ENCODE assay signal across 11 mouse cellular contexts in genomic region chr15:77368818-77369320, GRCm38 (mm10). TPM values are rescaled to one million over a fixed set of nuclear protein-coding genes. Genes with fewer than 3 reads are reported as not detected.
DNase-seq lines count a peak whose midpoint lies in the region; ATAC-seq lines count a peak whose summit lies in the region.
"Had no signal": no experiment of that assay in that cellular context is flagged by ENCODE, and none has a peak within 500 bp of the region (broad histone marks: within the 10 kb centered on the region; RNA-seq: fewer than 3 reads in every experiment).

No protein-coding gene starts in this region.

- no peaks in the 10 kb centered on the region for H3K9me3 ChIP-seq in heart, embryonic 12.5 days (replicated peaks)
- no peaks in the 10 kb centered on the region for H3K9me3 ChIP-seq in midbrain, embryonic 11.5 days (ENCODE audit: control insufficient read depth, low read length)
- no peaks in the 10 kb centered on the region for H3K9me3 ChIP-seq in midbrain, embryonic 14.5 days (ENCODE audit: control insufficient read depth, low read length)
- no peaks in the 10 kb centered on the region for H3K9me3 ChIP-seq in intestine, embryonic 16.5 days (ENCODE audit: control insufficient read depth, low read length)
- H3K9me3 ChIP-seq in stomach, embryonic 16.5 days (replicated peaks; ENCODE audit: control insufficient read depth, low read length) = no peaks in the 10 kb centered on the region
- H3K9me3 ChIP-seq: liver, embryonic 13.5 days had no signal

- DNase-seq in heart, adult 8-10 months (ENCODE audit: low spot score) = no peak
- DNase-seq in midbrain, embryonic 11.5 days (ENCODE audit: low spot score, missing footprints) = peak; percentile 72
- no peak for DNase-seq in midbrain, embryonic 14.5 days
- DNase-seq in left cerebral cortex, postnatal 25 days (ENCODE audit: low spot score in 2 of 2) = no peak

- H3K36me3 ChIP-seq in heart, embryonic 12.5 days = no peaks in the 10 kb centered on the region
- H3K36me3 ChIP-seq in midbrain, embryonic 11.5 days (ENCODE audit: control insufficient read depth, insufficient read depth, low read length) = no peaks in the 10 kb centered on the region
- H3K36me3 ChIP-seq in midbrain, embryonic 14.5 days (ENCODE audit: control insufficient read depth, insufficient read depth, low read length) = no peaks in the 10 kb centered on the region
- H3K36me3 ChIP-seq in intestine, embryonic 16.5 days (ENCODE audit: control insufficient read depth, insufficient read depth, low read length) = no peaks in the 10 kb centered on the region
- H3K36me3 ChIP-seq in stomach, embryonic 16.5 days (ENCODE audit: control insufficient read depth, insufficient read depth, low read length) = no peaks in the 10 kb centered on the region
- H3K36me3 ChIP-seq: liver, embryonic 13.5 days had no signal

- intact Hi-C loops in left cerebral cortex, postnatal 25 days (cut with DNase I) = loop anchor here (5.0 to 10.0 kb wide), 2 partner anchors 374 to 397 kb away; no protein-coding TSS in a partner anchor

- H3K4me1 ChIP-seq in heart, embryonic 12.5 days (replicated peaks) = peaks cover 28% of the 10 kb centered on the region
- H3K4me1 ChIP-seq in midbrain, embryonic 11.5 days (ENCODE audit: control insufficient read depth, insufficient read depth, low read length) = peaks cover 12% of the 10 kb centered on the region
- H3K4me1 ChIP-seq in midbrain, embryonic 14.5 days (ENCODE audit: control insufficient read depth, insufficient read depth, low read length) = peaks cover 21% of the 10 kb centered on the region
- peaks cover 22% of the 10 kb centered on the region for H3K4me1 ChIP-seq in intestine, embryonic 16.5 days (ENCODE audit: control insufficient read depth, insufficient read depth, low read length)
- peaks cover 32% of the 10 kb centered on the region for H3K4me1 ChIP-seq in stomach, embryonic 16.5 days (ENCODE audit: control insufficient read depth, insufficient read depth, low read length)

- no peak overlapping the region for H3K27ac ChIP-seq in heart, embryonic 12.5 days (ENCODE audit: poor library complexity, severe bottlenecking)
- H3K27ac ChIP-seq in midbrain, embryonic 11.5 days (ENCODE audit: low read depth, low read length) = no peak overlapping the region
- no peak overlapping the region for H3K27ac ChIP-seq in midbrain, embryonic 14.5 days (replicated peaks; ENCODE audit: low read depth, low read length)
- 0 out of 2 replicates have a peak overlapping the region, but pooled peaks have one; percentile 39 for H3K27ac ChIP-seq in intestine, embryonic 16.5 days (ENCODE audit: low read length)
- H3K27ac ChIP-seq in stomach, embryonic 16.5 days (ENCODE audit: low read length) = peak overlapping the region; percentile 95
- H3K27ac ChIP-seq: liver, embryonic 13.5 days had no signal

- ATAC-seq in heart, embryonic 12.5 days (ENCODE audit: insufficient number of reproducible peaks, low FRiP score) = no peak
- no peak for ATAC-seq in midbrain, embryonic 11.5 days (ENCODE audit: low FRiP score)
- no peak for ATAC-seq in midbrain, embryonic 14.5 days (ENCODE audit: low FRiP score, low TSS enrichment)
- ATAC-seq in intestine, embryonic 16.5 days = peak; percentile 28; the same call in 1 of the 2 replicates
- peak; percentile 19; the same call in 1 of the 2 replicates for ATAC-seq in stomach, embryonic 16.5 days (ENCODE audit: insufficient read depth, low FRiP score)

- H3K27me3 ChIP-seq in heart, embryonic 12.5 days (replicated peaks) = no peaks in the 10 kb centered on the region
- no peaks in the 10 kb centered on the region for H3K27me3 ChIP-seq in midbrain, embryonic 11.5 days (ENCODE audit: control insufficient read depth, insufficient read depth, low read length)
- no peaks in the 10 kb centered on the region for H3K27me3 ChIP-seq in midbrain, embryonic 14.5 days (ENCODE audit: control insufficient read depth, insufficient read depth, low read length)
- no peaks in the 10 kb centered on the region for H3K27me3 ChIP-seq in intestine, embryonic 16.5 days (replicated peaks; ENCODE audit: control insufficient read depth, insufficient read depth, low read length)
- no peaks in the 10 kb centered on the region for H3K27me3 ChIP-seq in stomach, embryonic 16.5 days (ENCODE audit: control insufficient read depth, insufficient read depth, low read length)

- 0 out of 2 replicates have a peak overlapping the region, but pooled peaks have one; percentile 55 for H3K4me2 ChIP-seq in heart, embryonic 12.5 days
- no peak overlapping the region for H3K4me2 ChIP-seq in midbrain, embryonic 11.5 days
- no peak overlapping the region for H3K4me2 ChIP-seq in midbrain, embryonic 14.5 days (ENCODE audit: low read length)
- H3K4me2 ChIP-seq in intestine, embryonic 16.5 days (ENCODE audit: low read depth, low read length) = no peak overlapping the region
- H3K4me2 ChIP-seq in stomach, embryonic 16.5 days (ENCODE audit: low read depth, low read length) = peak overlapping the region; percentile 44; the same call in 1 of the 2 replicates

- no peak overlapping the region for H3K9ac ChIP-seq in heart, embryonic 12.5 days
- no peak overlapping the region for H3K9ac ChIP-seq in midbrain, embryonic 11.5 days (ENCODE audit: low read length)
- H3K9ac ChIP-seq in midbrain, embryonic 14.5 days (replicated peaks; ENCODE audit: low read length) = no peak overlapping the region
- H3K9ac ChIP-seq in intestine, embryonic 16.5 days (ENCODE audit: low read depth, low read length) = 0 out of 2 replicates have a peak overlapping the region, but pooled peaks have one; percentile 57
- H3K9ac ChIP-seq in stomach, embryonic 16.5 days (ENCODE audit: low read length) = peak overlapping the region; percentile 72; the same call in 1 of the 2 replicates
- H3K9ac ChIP-seq: liver, embryonic 13.5 days had no signal

- no peak overlapping the region for H3K4me3 ChIP-seq in heart, embryonic 12.5 days
- H3K4me3 ChIP-seq in midbrain, embryonic 11.5 days (ENCODE audit: low read depth, low read length) = no peak overlapping the region
- H3K4me3 ChIP-seq in midbrain, embryonic 14.5 days (replicated peaks; ENCODE audit: low read depth, low read length) = no peak overlapping the region
- H3K4me3 ChIP-seq in intestine, embryonic 16.5 days (ENCODE audit: low read length) = no peak overlapping the region
- H3K4me3 ChIP-seq in stomach, embryonic 16.5 days (replicated peaks; ENCODE audit: low read length) = no peak overlapping the region
- H3K4me3 ChIP-seq: liver, embryonic 13.5 days had no signal

- 75% methylated on average over 12 of the region's 12 CpGs for WGBS in heart, embryonic 12.5 days
- 86% methylated on average over 12 of the region's 12 CpGs for WGBS in midbrain, embryonic 11.5 days
- 90% methylated on average over 12 of the region's 12 CpGs for WGBS in midbrain, embryonic 14.5 days
- 72% methylated on average over 12 of the region's 12 CpGs for WGBS in intestine, embryonic 16.5 days
- WGBS in stomach, embryonic 16.5 days = 72% methylated on average over 12 of the region's 12 CpGs

RNA-seq across cellular contexts. Expression of gene Apol7a, which starts 30.0 kb away (rescaled TPM):
- polyA plus RNA-seq in heart, embryonic 12.5 days (2016; fragmentation: Nextera tagmentation; extraction: Ambion mirVana) = 0.19 TPM in 1 of 2 replicates, not detected in the other
- under 1 TPM in 2 of 4 experiments, not detected in 2; 0.09 to 0.19 TPM for total RNA-seq in heart, adult 8-10 months (2022)
- polyA plus RNA-seq in midbrain, embryonic 11.5 days (2014; fragmentation: Nextera tagmentation; extraction: Ambion mirVana) = not detected in 2 replicates
- polyA plus RNA-seq in midbrain, embryonic 14.5 days (2014; fragmentation: Nextera tagmentation; extraction: Ambion mirVana) = not detected in 2 replicates
- 12.5 and 13.4 TPM in 2 replicates for polyA plus RNA-seq in intestine, embryonic 16.5 days (2015; fragmentation: Nextera tagmentation; extraction: Ambion mirVana)
- polyA plus RNA-seq in stomach, embryonic 16.5 days (2015; fragmentation: Nextera tagmentation; extraction: Ambion mirVana) = 9.0 and 17.9 TPM in 2 replicates
- under 1 TPM in 1 of 2 experiments, not detected in 1; 0.50 TPM for total RNA-seq in left cerebral cortex, postnatal 25 days (2021)
- total RNA-seq: adrenal gland, postnatal 25 days; MEL; monocyte, adult 5-6 weeks had no signal

RNA-seq across cellular contexts. Expression of gene Apol9a, which starts 42.1 kb away (rescaled TPM):
- 0.74 and 0.76 TPM in 2 replicates for polyA plus RNA-seq in heart, embryonic 12.5 days (2016; fragmentation: Nextera tagmentation; extraction: Ambion mirVana)
- under 1 TPM in 1 of 4 experiments, not detected in 3; 0.19 TPM for total RNA-seq in heart, adult 8-10 months (2022)
- not detected in 2 replicates for polyA plus RNA-seq in midbrain, embryonic 11.5 days (2014; fragmentation: Nextera tagmentation; extraction: Ambion mirVana)
- polyA plus RNA-seq in midbrain, embryonic 14.5 days (2014; fragmentation: Nextera tagmentation; extraction: Ambion mirVana) = not detected in 2 replicates
- polyA plus RNA-seq in intestine, embryonic 16.5 days (2015; fragmentation: Nextera tagmentation; extraction: Ambion mirVana) = 0.44 and 0.55 TPM in 2 replicates
- not detected in 2 replicates for polyA plus RNA-seq in stomach, embryonic 16.5 days (2015; fragmentation: Nextera tagmentation; extraction: Ambion mirVana)
- total RNA-seq in left cerebral cortex, postnatal 25 days (2021) = not detected
- total RNA-seq: MEL; monocyte, adult 5-6 weeks had no signal

Comparison
In these comparisons a context has a peak if more than half of its experiments do, and no peak if none do; other contexts are left out.
1. ATAC-seq: peak in intestine, embryonic 16.5 days (single experiment) and stomach, embryonic 16.5 days (single experiment); none in heart, embryonic 12.5 days (single experiment), midbrain, embryonic 11.5 days (single experiment) and midbrain, embryonic 14.5 days (single experiment).
2. H3K27ac ChIP-seq: peak in intestine, embryonic 16.5 days (single experiment) and stomach, embryonic 16.5 days (single experiment); none in heart, embryonic 12.5 days (single experiment), midbrain, embryonic 11.5 days (single experiment) and midbrain, embryonic 14.5 days (single experiment).
3. H3K4me2 ChIP-seq: peak in heart, embryonic 12.5 days (single experiment) and stomach, embryonic 16.5 days (single experiment); none in midbrain, embryonic 11.5 days (single experiment), midbrain, embryonic 14.5 days (single experiment) and intestine, embryonic 16.5 days (single experiment).
4. H3K9ac ChIP-seq: peak in intestine, embryonic 16.5 days (single experiment) and stomach, embryonic 16.5 days (single experiment); none in heart, embryonic 12.5 days (single experiment), midbrain, embryonic 11.5 days (single experiment) and midbrain, embryonic 14.5 days (single experiment).